Mouse (Mus musculus) urinary bladder, postnatal 10 days (tissue): ENCODE measurements around the gene Acp7.

Experiments used
- DNase-seq: peaks from one replicate; pipeline ENCODE4 v3.0.0; 2022; ENCODE audit warnings: low spot score

Gene Acp7

GRCm38 (mm10) chr7:28575597-28575996, 55.5 kb downstream of the Acp7 start:
- DNase-seq, result no peak

GRCm38 (mm10) chr7:28573236-28573635, 57.9 kb downstream of the Acp7 start:
- no peak for DNase-seq

- no peak for DNase-seq
Observed at GRCm38 (mm10) chr7:28572689-28573088, 58.4 kb downstream of the Acp7 start.

- no peak for DNase-seq
Observed at GRCm38 (mm10) chr7:28570982-28571682, 60.0 kb downstream of the Acp7 start.

GRCm38 (mm10) chr7:28570291-28570981, 60.7 kb downstream of the Acp7 start:
- peak; percentile 77 for DNase-seq

GRCm38 (mm10) chr7:28568253-28568652, 62.9 kb downstream of the Acp7 start:
- DNase-seq, result no peak

GRCm38 (mm10) chr7:28567539-28567938, 63.6 kb downstream of the Acp7 start:
- DNase-seq, result no peak

GRCm38 (mm10) chr7:28565407-28565806, 65.7 kb downstream of the Acp7 start:
- no peak for DNase-seq

GRCm38 (mm10) chr7:28562951-28563350, 68.2 kb downstream of the Acp7 start:
- no peak for DNase-seq

- no peak for DNase-seq
Observed at GRCm38 (mm10) chr7:28562371-28562770, 68.8 kb downstream of the Acp7 start.

GRCm38 (mm10) chr7:28561967-28562366, 69.2 kb downstream of the Acp7 start:
- DNase-seq, result no peak

GRCm38 (mm10) chr7:28560856-28561255, 70.3 kb downstream of the Acp7 start:
- no peak for DNase-seq

- no peak for DNase-seq
Observed at GRCm38 (mm10) chr7:28558486-28558885, 72.6 kb downstream of the Acp7 start.

- DNase-seq, result no peak
Observed at GRCm38 (mm10) chr7:28557708-28558107, 73.4 kb downstream of the Acp7 start.
